Mouse (Mus musculus) liver, embryonic 13.5 days (tissue): ENCODE results near the gene Adamts7. TPM values are rescaled to one million over a fixed set of nuclear protein-coding genes. Genes with fewer than 3 reads are reported as not detected.

ENCODE experiments used
- ATAC-seq: fragments of 200-750 bp; cut with Nextera tagmentation; 2 replicates; pipeline ENCODE4 v1.8.0; 2017; ENCODE audit warnings: low read depth, mild to moderate bottlenecking, moderate number of reproducible peaks, moderate library complexity
- DNase-seq: peaks from one replicate; pipeline ENCODE4 v3.0.0; 2022
- H3K27ac ChIP-seq: fragments of 300-500 bp; sonication (generic); 2 replicates; pipeline ENCODE4 v1.5.1; 2015; ENCODE audit warnings: moderate library complexity, mild to moderate bottlenecking, inconsistent platforms
- H3K27me3 ChIP-seq: fragments of 300-500 bp; sonication (generic); 2 replicates; pipeline ENCODE4 v1.6.1; 2015; ENCODE audit warnings: mild to moderate bottlenecking, inconsistent platforms
- H3K36me3 ChIP-seq: fragments of 300-500 bp; sonication (generic); 2 replicates; pipeline ENCODE4 v1.6.1; 2015; ENCODE audit warnings: mild to moderate bottlenecking, inconsistent platforms
- H3K4me1 ChIP-seq: fragments of 300-500 bp; sonication (generic); replicated peaks from 2 replicates; pipeline ENCODE4 v1.6.1; 2015; ENCODE audit warnings: inconsistent platforms
- H3K4me2 ChIP-seq: fragments of 300-500 bp; sonication (generic); 2 replicates; pipeline ENCODE4 v1.6.1; 2015; ENCODE audit warnings: inconsistent platforms, mild to moderate bottlenecking, moderate library complexity
- H3K4me3 ChIP-seq: fragments of 300-500 bp; sonication (generic); replicated peaks from 2 replicates; pipeline ENCODE4 v1.5.1; 2015; ENCODE audit warnings: mild to moderate bottlenecking, inconsistent platforms
- H3K9ac ChIP-seq: fragments of 300-500 bp; sonication (generic); 2 replicates; pipeline ENCODE4 v1.6.1; 2015; ENCODE audit warnings: mild to moderate bottlenecking, inconsistent platforms
- H3K9me3 ChIP-seq: fragments of 300-500 bp; sonication (generic); replicated peaks from 2 replicates; pipeline ENCODE4 v1.6.1; 2016; ENCODE audit warnings: inconsistent platforms
- WGBS: fragments of 180-500 bp; shearing (Covaris S2); methylation state at CpG from one replicate; pipeline ENCODE4 v1.1.7; 2015; ENCODE audit not compliant: insufficient replicate concordance; 5-methylcytosine and 5-hydroxymethylcytosine counted together
- polyA plus RNA-seq: library from polyadenylated mRNA; unstranded; fragments of >200 nt; fragmentation: Nextera tagmentation; extraction: Ambion mirVana; gene quantifications from 2 replicates; pipeline ENCODE4 v1.2.1, GENCODE M21; 2015

The Adamts7 gene
- polyA plus RNA-seq, 1 experiment from 2014 or later = 0.71 TPM

GRCm38 (mm10) chr9:90163749-90164095 lies 853 bp downstream of the Adamts7 start:
- ATAC-seq (peak; percentile 27), DNase-seq (no peak)
- H3K36me3 ChIP-seq = no peaks in the 10 kb centered on the region
- peak overlapping the region; percentile 80 for H3K4me2 ChIP-seq
- WGBS = under 1% methylated on average over 18 of the region's 18 CpGs
- peak overlapping the region; percentile 8; the same call in 1 of the 2 replicates for H3K9ac ChIP-seq
- H3K4me3 ChIP-seq = peak overlapping the region; percentile 61
- peaks cover 52% of the 10 kb centered on the region for H3K27me3 ChIP-seq
- H3K4me1 ChIP-seq = peaks cover 17% of the 10 kb centered on the region; the same call in 1 of the 2 replicates
- H3K9me3 ChIP-seq = no peaks in the 10 kb centered on the region
- no peak overlapping the region for H3K27ac ChIP-seq

GRCm38 (mm10) chr9:90164670-90165453 lies 2.0 kb downstream of the Adamts7 start:
- ATAC-seq = no peak
- Histone ChIP-seq H3K9me3 (no peaks in the 10 kb centered on the region), H3K27ac (no peak overlapping the region), H3K9ac (no peak overlapping the region), H3K4me2 (no peak overlapping the region), H3K4me1 (peaks cover 17% of the 10 kb centered on the region; the same call in 1 of the 2 replicates), H3K27me3 (peaks cover 52% of the 10 kb centered on the region), H3K36me3 (no peaks in the 10 kb centered on the region), H3K4me3 (no peak overlapping the region)
- 53% methylated on average over 4 of the region's 4 CpGs for WGBS
- DNase-seq = no peak

- Histone ChIP-seq H3K36me3 (no peaks in the 10 kb centered on the region), H3K9ac (no peak overlapping the region), H3K27me3 (peaks cover 49% of the 10 kb centered on the region), H3K4me1 (peaks cover 17% of the 10 kb centered on the region; the same call in 1 of the 2 replicates), H3K9me3 (no peaks in the 10 kb centered on the region), H3K4me3 (no peak overlapping the region), H3K27ac (no peak overlapping the region), H3K4me2 (no peak overlapping the region)
- DNase-seq (no peak), ATAC-seq (no peak)
- 58% methylated on average over 4 of the region's 4 CpGs for WGBS
Measured at GRCm38 (mm10) chr9:90165590-90165989, 2.7 kb downstream of the Adamts7 start.

- peaks cover 17% of the 10 kb centered on the region; the same call in 1 of the 2 replicates for H3K4me1 ChIP-seq
- H3K4me2 ChIP-seq = no peak overlapping the region
- ATAC-seq = no peak
- 64% methylated on average over 5 of the region's 5 CpGs for WGBS
- no peaks in the 10 kb centered on the region for H3K36me3 ChIP-seq
- no peak for DNase-seq
- H3K27me3 ChIP-seq = peaks cover 43% of the 10 kb centered on the region
- H3K4me3 ChIP-seq = no peak overlapping the region
- no peak overlapping the region for H3K27ac ChIP-seq
- no peak overlapping the region for H3K9ac ChIP-seq
- no peaks in the 10 kb centered on the region for H3K9me3 ChIP-seq
Measured at GRCm38 (mm10) chr9:90166615-90167014, 3.7 kb downstream of the Adamts7 start.

- Histone ChIP-seq H3K4me2 (no peak overlapping the region), H3K27me3 (peaks cover 9% of the 10 kb centered on the region), H3K4me3 (no peak overlapping the region), H3K9me3 (no peaks in the 10 kb centered on the region), H3K4me1 (no peaks in the 10 kb centered on the region), H3K36me3 (no peaks in the 10 kb centered on the region), H3K27ac (no peak overlapping the region), H3K9ac (no peak overlapping the region)
- 63% methylated on average over 4 of the region's 4 CpGs for WGBS
- no peak for ATAC-seq
- no peak for DNase-seq
Measured at GRCm38 (mm10) chr9:90169965-90170364, 7.1 kb downstream of the Adamts7 start.

GRCm38 (mm10) chr9:90171421-90171820 lies 8.6 kb downstream of the Adamts7 start:
- DNase-seq (no peak), ATAC-seq (no peak)
- H3K9ac ChIP-seq = no peak overlapping the region
- H3K4me2 ChIP-seq = no peak overlapping the region
- no peak overlapping the region for H3K27ac ChIP-seq
- H3K27me3 ChIP-seq = no peaks in the 10 kb centered on the region
- H3K4me1 ChIP-seq = no peaks in the 10 kb centered on the region
- no peak overlapping the region for H3K4me3 ChIP-seq
- WGBS = 81% methylated on average over 19 of the region's 19 CpGs
- H3K9me3 ChIP-seq = no peaks in the 10 kb centered on the region
- H3K36me3 ChIP-seq = no peaks in the 10 kb centered on the region

- Histone ChIP-seq H3K36me3 (no peaks in the 10 kb centered on the region), H3K9me3 (no peaks in the 10 kb centered on the region), H3K9ac (no peak overlapping the region), H3K4me2 (no peak overlapping the region), H3K27ac (no peak overlapping the region), H3K4me3 (no peak overlapping the region), H3K27me3 (no peaks in the 10 kb centered on the region), H3K4me1 (no peaks in the 10 kb centered on the region)
- WGBS = 40% methylated on average over 8 of the region's 8 CpGs
- DNase-seq (no peak), ATAC-seq (no peak)
Measured at GRCm38 (mm10) chr9:90172528-90173321, 9.9 kb downstream of the Adamts7 start.

- H3K9me3 ChIP-seq = no peaks in the 10 kb centered on the region
- H3K36me3 ChIP-seq = no peaks in the 10 kb centered on the region
- H3K4me3 ChIP-seq = no peak overlapping the region
- no peak overlapping the region for H3K4me2 ChIP-seq
- no peaks in the 10 kb centered on the region for H3K27me3 ChIP-seq
- H3K9ac ChIP-seq = no peak overlapping the region
- H3K27ac ChIP-seq = no peak overlapping the region
- no peak for DNase-seq
- ATAC-seq = no peak
- H3K4me1 ChIP-seq = no peaks in the 10 kb centered on the region
- WGBS = 48% methylated on average over 3 of the region's 3 CpGs
Measured at GRCm38 (mm10) chr9:90173330-90173729, 10.5 kb downstream of the Adamts7 start.

- H3K4me2 ChIP-seq = no peak overlapping the region
- H3K9ac ChIP-seq = no peak overlapping the region
- ATAC-seq (no peak), DNase-seq (no peak)
- no peak overlapping the region for H3K4me3 ChIP-seq
- no peaks in the 10 kb centered on the region for H3K27me3 ChIP-seq
- no peaks in the 10 kb centered on the region for H3K4me1 ChIP-seq
- H3K27ac ChIP-seq = no peak overlapping the region
- WGBS = 55% methylated on average over 5 of the region's 5 CpGs
- H3K36me3 ChIP-seq = no peaks in the 10 kb centered on the region
- no peaks in the 10 kb centered on the region for H3K9me3 ChIP-seq
Measured at GRCm38 (mm10) chr9:90179409-90179808, 16.5 kb downstream of the Adamts7 start.

- 62% methylated on average over 6 of the region's 6 CpGs for WGBS
- H3K27me3 ChIP-seq = no peaks in the 10 kb centered on the region
- no peaks in the 10 kb centered on the region for H3K9me3 ChIP-seq
- H3K4me3 ChIP-seq = no peak overlapping the region
- no peaks in the 10 kb centered on the region for H3K36me3 ChIP-seq
- ATAC-seq (no peak), DNase-seq (no peak)
- no peak overlapping the region for H3K27ac ChIP-seq
- no peak overlapping the region for H3K9ac ChIP-seq
- H3K4me1 ChIP-seq = no peaks in the 10 kb centered on the region
- no peak overlapping the region for H3K4me2 ChIP-seq
Measured at GRCm38 (mm10) chr9:90181656-90182388, 19.0 kb downstream of the Adamts7 start.
